Mouse (Mus musculus) liver, embryonic 11.5 days (tissue): Measurements from ENCODE around the gene Zfp64. TPM values are rescaled to one million over a fixed set of nuclear protein-coding genes. Genes with fewer than 3 reads are reported as not detected.

Experiments used
- ATAC-seq: fragments of 200-750 bp; cut with Nextera tagmentation; replicated peaks from 2 replicates; pipeline ENCODE4 v1.8.0; 2017; ENCODE audit warnings: moderate number of reproducible peaks, mild to moderate bottlenecking, moderate TSS enrichment, moderate library complexity; ENCODE audit not compliant: low FRiP score
- DNase-seq: peaks from one replicate; pipeline ENCODE4 v3.0.0-alpha.2; 2017; ENCODE audit warnings: low spot score
- H3K27ac ChIP-seq: fragments of 300-500 bp; sonication (generic); 2 replicates; pipeline ENCODE4 v1.5.1; 2014; ENCODE audit warnings: mild to moderate bottlenecking, low read depth, low read length, control low read depth
- H3K27me3 ChIP-seq: fragments of 300-500 bp; sonication (generic); replicated peaks from 2 replicates; pipeline ENCODE4 v1.6.1; 2014; ENCODE audit warnings: low read length, mixed read lengths; ENCODE audit not compliant: control insufficient read depth, insufficient read depth
- H3K36me3 ChIP-seq: fragments of 300-500 bp; sonication (generic); 2 replicates; pipeline ENCODE4 v1.6.1; 2014; ENCODE audit warnings: mild to moderate bottlenecking, low read length, moderate library complexity, mixed read lengths; ENCODE audit not compliant: control insufficient read depth, insufficient read depth
- H3K4me1 ChIP-seq: fragments of 300-500 bp; sonication (generic); replicated peaks from 2 replicates; pipeline ENCODE4 v1.6.1; 2014; ENCODE audit warnings: low read length, mixed read lengths; ENCODE audit not compliant: control insufficient read depth, insufficient read depth
- H3K4me2 ChIP-seq: fragments of 300-500 bp; sonication (generic); 2 replicates; pipeline ENCODE4 v1.6.1; 2014; ENCODE audit warnings: mild to moderate bottlenecking, control low read depth, moderate library complexity
- H3K4me3 ChIP-seq: fragments of 300-500 bp; sonication (generic); 2 replicates; pipeline ENCODE4 v1.5.1; 2014; ENCODE audit warnings: low read depth, low read length, control low read depth
- H3K9ac ChIP-seq: fragments of 300-500 bp; sonication (generic); 2 replicates; pipeline ENCODE4 v1.6.1; 2014; ENCODE audit warnings: low read depth, low read length, control low read depth
- H3K9me3 ChIP-seq: fragments of 300-500 bp; sonication (generic); 2 replicates; pipeline ENCODE4 v1.6.1; 2016; ENCODE audit warnings: low read length, inconsistent platforms, mixed read lengths; ENCODE audit not compliant: control insufficient read depth
- WGBS: fragments of 180-500 bp; shearing (Covaris S2); extraction: QIAGEN DNeasy Blood & Tissue Kit; methylation state at CpG from one replicate; pipeline ENCODE4 v1.1.7; 2014; 5-methylcytosine and 5-hydroxymethylcytosine counted together
- polyA plus RNA-seq: library from polyadenylated mRNA; unstranded; fragments of >200 nt; fragmentation: Nextera tagmentation; extraction: Ambion mirVana; gene quantifications from 2 replicates; pipeline ENCODE4 v1.2.1, GENCODE M21; 2014

Zfp64 gene
- polyA plus RNA-seq, 1 experiment from 2014 or later: 30.6 TPM

- no peak overlapping the region for H3K9ac ChIP-seq
- H3K27ac ChIP-seq: no peak overlapping the region
- H3K4me2 ChIP-seq: no peak overlapping the region
- no peak for DNase-seq
- no peak overlapping the region for H3K4me3 ChIP-seq
- 88% methylated on average over 6 of the region's 6 CpGs for WGBS
- H3K4me1 ChIP-seq: no peaks in the 10 kb centered on the region
- no peaks in the 10 kb centered on the region for H3K9me3 ChIP-seq
- no peaks in the 10 kb centered on the region for H3K27me3 ChIP-seq
- peaks cover 37% of the 10 kb centered on the region for H3K36me3 ChIP-seq
- ATAC-seq: no peak
Measured at GRCm38 (mm10) chr2:168936896-168937295, 18.5 kb downstream of the Zfp64 start.

GRCm38 (mm10) chr2:168935165-168935564 lies 20.2 kb downstream of the Zfp64 start:
- Histone ChIP-seq H3K27ac (no peak overlapping the region), H3K4me1 (no peaks in the 10 kb centered on the region), H3K36me3 (peaks cover 32% of the 10 kb centered on the region), H3K27me3 (no peaks in the 10 kb centered on the region), H3K9me3 (no peaks in the 10 kb centered on the region), H3K4me2 (no peak overlapping the region), H3K4me3 (no peak overlapping the region), H3K9ac (no peak overlapping the region)
- ATAC-seq (no peak), DNase-seq (no peak)
- 86% methylated on average over 35 of the region's 35 CpGs for WGBS

DNA sequence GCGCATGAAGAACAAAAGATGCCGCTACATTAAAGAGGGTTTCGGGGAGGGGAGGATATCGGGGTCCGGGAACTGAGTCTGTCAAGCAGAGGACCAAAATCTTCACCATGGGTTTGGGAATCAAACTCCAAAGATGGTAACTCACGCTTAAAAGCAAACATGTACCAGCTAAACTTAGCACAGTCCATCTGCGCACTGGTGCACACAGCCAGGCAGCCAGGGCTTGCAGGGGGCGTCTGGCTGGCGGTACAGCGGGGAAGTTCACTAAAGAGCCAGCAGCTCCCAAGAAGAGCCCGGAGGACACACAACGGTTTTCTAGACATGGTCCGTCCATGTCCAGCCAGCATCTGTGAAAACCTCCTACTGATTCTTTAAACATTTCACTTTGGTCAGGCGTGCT lies 23.7 kb downstream of the Zfp64 start:
- H3K36me3 ChIP-seq: peaks cover 32% of the 10 kb centered on the region; the same call in 1 of the 2 replicates
- no peak for ATAC-seq

GRCm38 (mm10) chr2:168929691-168930090 lies 25.7 kb downstream of the Zfp64 start:
- Histone ChIP-seq H3K4me1 (no peaks in the 10 kb centered on the region), H3K9ac (no peak overlapping the region), H3K27me3 (no peaks in the 10 kb centered on the region), H3K36me3 (peaks cover 33% of the 10 kb centered on the region; the same call in 1 of the 2 replicates), H3K4me2 (no peak overlapping the region), H3K9me3 (no peaks in the 10 kb centered on the region), H3K27ac (no peak overlapping the region), H3K4me3 (no peak overlapping the region)
- WGBS: 31% methylated on average over 10 of the region's 10 CpGs
- no peak for DNase-seq
- ATAC-seq: no peak; the same call in 1 of the 2 replicates

More for the DNA sequence above, 23.7 kb downstream of the Zfp64 start:
- Histone ChIP-seq H3K9me3 (no peaks in the 10 kb centered on the region), H3K27me3 (no peaks in the 10 kb centered on the region), H3K4me1 (no peaks in the 10 kb centered on the region), H3K9ac (no peak overlapping the region), H3K4me3 (no peak overlapping the region), H3K4me2 (no peak overlapping the region), H3K27ac (no peak overlapping the region)
- DNase-seq: no peak
- WGBS: 93% methylated on average over 14 of the region's 14 CpGs

DNA sequence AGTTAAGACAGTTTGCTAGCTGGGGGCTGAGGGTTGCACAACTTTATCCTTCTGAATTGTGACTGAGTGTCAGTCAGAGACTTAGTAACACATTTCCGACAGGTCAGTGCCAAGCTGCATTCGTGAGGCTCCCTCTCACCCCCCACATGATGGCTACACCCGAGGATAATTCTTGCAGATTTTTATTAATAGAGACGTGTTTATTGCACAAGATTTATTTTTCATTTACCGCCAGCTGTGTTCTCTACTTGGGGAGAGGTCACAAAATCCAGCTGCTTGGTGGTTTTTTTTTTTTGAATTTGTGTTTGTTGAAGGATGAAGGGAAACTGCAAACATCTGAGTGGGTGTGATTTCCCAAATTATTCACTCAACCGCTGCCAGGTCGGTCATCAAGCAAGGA lies 28.0 kb downstream of the Zfp64 start:
- Histone ChIP-seq H3K4me3 (no peak overlapping the region), H3K27ac (no peak overlapping the region), H3K4me1 (no peaks in the 10 kb centered on the region), H3K9ac (no peak overlapping the region), H3K36me3 (peaks cover 22% of the 10 kb centered on the region; the same call in 1 of the 2 replicates), H3K27me3 (no peaks in the 10 kb centered on the region), H3K9me3 (no peaks in the 10 kb centered on the region), H3K4me2 (no peak overlapping the region)
- DNase-seq (no peak), ATAC-seq (no peak)
- 91% methylated on average over 7 of the region's 7 CpGs for WGBS

DNA sequence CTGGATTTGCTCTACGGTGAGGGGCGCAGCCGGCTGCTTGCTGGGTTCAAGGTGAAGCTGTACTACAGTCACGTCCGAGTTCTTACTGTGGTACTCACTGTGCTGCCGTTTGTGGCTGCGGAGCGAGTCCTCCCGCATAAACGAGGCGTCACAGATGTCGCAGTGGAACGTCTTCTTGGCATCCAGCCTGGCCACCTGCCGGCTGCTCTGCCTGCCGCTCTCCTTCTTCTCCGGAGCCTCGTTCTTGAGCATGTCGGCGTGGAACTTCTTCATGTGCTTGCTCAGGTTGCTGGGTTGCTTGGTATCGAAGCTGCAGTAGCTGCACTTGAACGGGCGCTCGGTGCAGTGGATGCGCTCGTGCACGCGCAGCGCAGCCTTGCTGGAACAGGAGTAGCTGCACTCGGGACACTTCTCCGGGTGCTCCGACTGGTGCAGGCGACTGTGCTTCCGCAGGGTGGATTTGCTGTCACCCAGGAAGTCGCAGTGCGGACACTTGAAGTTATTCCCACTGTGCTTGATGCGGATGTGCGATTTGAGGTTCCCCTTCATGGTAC lies 29.1 kb downstream of the Zfp64 start:
- Histone ChIP-seq H3K27ac (no peak overlapping the region), H3K9me3 (no peaks in the 10 kb centered on the region), H3K4me1 (no peaks in the 10 kb centered on the region), H3K27me3 (no peaks in the 10 kb centered on the region), H3K9ac (no peak overlapping the region), H3K36me3 (peaks cover 19% of the 10 kb centered on the region; the same call in 1 of the 2 replicates), H3K4me2 (no peak overlapping the region), H3K4me3 (no peak overlapping the region)
- ATAC-seq (no peak), DNase-seq (no peak)
- 92% methylated on average over 37 of the region's 37 CpGs for WGBS

GRCm38 (mm10) chr2:168923706-168924105 lies 31.7 kb downstream of the Zfp64 start:
- H3K9ac ChIP-seq: no peak overlapping the region

DNA sequence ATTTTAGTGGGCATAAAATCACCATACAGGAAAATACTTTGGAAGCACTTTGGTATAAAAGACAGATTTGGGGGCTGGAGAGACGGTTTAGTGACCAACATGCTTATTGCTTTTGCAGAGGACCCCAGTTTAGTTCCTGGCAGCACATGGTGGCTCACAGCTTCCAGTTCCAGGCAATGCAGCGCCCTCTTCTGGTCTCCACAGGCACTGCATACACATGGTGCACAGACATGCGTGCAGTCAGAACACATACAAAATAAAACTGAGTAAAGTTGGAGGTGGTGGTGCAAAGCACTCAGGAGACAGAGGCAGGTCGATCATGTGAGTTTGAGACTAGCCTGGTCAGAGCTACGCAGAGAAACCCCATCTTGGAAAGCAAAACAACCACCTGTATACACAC lies 32.9 kb downstream of the Zfp64 start:
- Histone ChIP-seq H3K9me3 (no peaks in the 10 kb centered on the region), H3K4me2 (no peak overlapping the region), H3K4me1 (no peaks in the 10 kb centered on the region), H3K27me3 (0 out of 2 replicates have a peak, but pooled peaks cover 3% of the 10 kb centered on the region), H3K4me3 (no peak overlapping the region), H3K9ac (no peak overlapping the region), H3K27ac (no peak overlapping the region), H3K36me3 (peaks cover 11% of the 10 kb centered on the region; the same call in 1 of the 2 replicates)
- WGBS: 80% methylated on average over 5 of the region's 5 CpGs
- no peak for DNase-seq
- no peak for ATAC-seq

More at GRCm38 (mm10) chr2:168923706-168924105, 31.7 kb downstream of the Zfp64 start:
- Histone ChIP-seq H3K9me3 (no peaks in the 10 kb centered on the region), H3K4me3 (no peak overlapping the region), H3K4me1 (no peaks in the 10 kb centered on the region), H3K27ac (no peak overlapping the region), H3K4me2 (no peak overlapping the region), H3K36me3 (peaks cover 14% of the 10 kb centered on the region; the same call in 1 of the 2 replicates), H3K27me3 (0 out of 2 replicates have a peak, but pooled peaks cover 3% of the 10 kb centered on the region)
- WGBS: 22% methylated on average over 9 of the region's 9 CpGs
- ATAC-seq: no peak
- DNase-seq: no peak

DNA sequence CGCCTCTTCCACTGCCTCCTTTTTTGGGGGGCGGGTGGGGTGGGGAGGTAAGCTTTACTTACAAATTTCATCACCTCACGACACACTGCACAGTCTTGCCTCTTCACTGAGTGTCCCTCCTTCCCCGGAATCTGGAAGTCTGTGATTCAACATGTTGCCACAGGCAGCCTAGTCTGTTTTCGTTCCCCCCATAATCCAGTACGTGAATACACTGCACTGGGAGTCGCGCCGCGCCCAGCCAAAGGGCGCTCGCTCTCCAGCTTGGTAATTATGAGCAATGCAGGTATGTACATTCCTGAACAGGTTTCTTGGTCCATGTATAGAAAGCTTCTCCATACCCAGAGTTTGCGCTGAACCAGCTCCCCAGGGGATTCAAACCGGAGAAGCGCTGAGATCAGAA lies 35.4 kb downstream of the Zfp64 start:
- no peak overlapping the region for H3K4me2 ChIP-seq
- 56% methylated on average over 15 of the region's 15 CpGs for WGBS

More for the DNA sequence above, 35.4 kb downstream of the Zfp64 start:
- no peaks in the 10 kb centered on the region for H3K9me3 ChIP-seq
- no peaks in the 10 kb centered on the region; the same call in 1 of the 2 replicates for H3K36me3 ChIP-seq
- H3K27ac ChIP-seq: no peak overlapping the region
- DNase-seq: no peak
- H3K4me3 ChIP-seq: no peak overlapping the region
- no peak overlapping the region for H3K9ac ChIP-seq
- H3K4me1 ChIP-seq: no peaks in the 10 kb centered on the region
- ATAC-seq: no peak
- H3K27me3 ChIP-seq: 0 out of 2 replicates have a peak, but pooled peaks cover 3% of the 10 kb centered on the region
